Mouse (Mus musculus) heart, adult 2 months (tissue): ENCODE data around the gene Cideb. TPM values are rescaled to one million over a fixed set of nuclear protein-coding genes. Genes with fewer than 3 reads are reported as not detected.
"Not testable (repeated sequence)": the region's sequence is repeated elsewhere in the genome, so short reads cannot be mapped to it uniquely, and the experiment has no call there.

ENCODE experiments used
- DNase-seq, 2 experiments: peaks; one replicate each; pipeline ENCODE4 v3.0.0; 2021
- H3K27ac ChIP-seq: fragments of 200-600 bp; 2 replicates; pipeline ENCODE4 v1.8.1; 2022
- H3K27me3 ChIP-seq: fragments of 200-500 bp; 2 replicates; pipeline ENCODE4 v1.6.1; 2012; ENCODE audit warnings: mild to moderate bottlenecking, low read length, inconsistent platforms, mixed read lengths; ENCODE audit not compliant: control insufficient read depth, insufficient read depth
- H3K36me3 ChIP-seq: fragments of 200-500 bp; 2 replicates; pipeline ENCODE4 v1.6.1; 2012; ENCODE audit warnings: low read length, inconsistent platforms; ENCODE audit not compliant: control insufficient read depth, insufficient read depth
- H3K4me1 ChIP-seq: fragments of 200-500 bp; 2 replicates; pipeline ENCODE4 v1.6.1; 2011; ENCODE audit warnings: low read length; ENCODE audit not compliant: control insufficient read depth, insufficient read depth
- H3K4me3 ChIP-seq: fragments of 200-600 bp; 2 replicates; pipeline ENCODE4 v1.8.1; 2022
- H3K79me2 ChIP-seq: fragments of 200-500 bp; replicated peaks from 2 replicates; pipeline ENCODE4 v1.6.1; 2012; ENCODE audit warnings: mild to moderate bottlenecking, inconsistent platforms, low read length, moderate library complexity, mixed read lengths; ENCODE audit not compliant: control insufficient read depth, insufficient read depth
- H3K9ac ChIP-seq: fragments of 200-500 bp; 2 replicates; pipeline ENCODE4 v1.6.1; 2012; ENCODE audit warnings: low read depth, mild to moderate bottlenecking, control low read depth, inconsistent platforms, low read length, mixed read lengths
- CTCF ChIP-seq: fragments of 200-600 bp; IDR thresholded peaks from 2 replicates; pipeline ENCODE4 v1.8.1; 2022; ENCODE audit warnings: antibody characterized with exemption, mild to moderate bottlenecking, moderate library complexity
- EP300 ChIP-seq: fragments of 200-500 bp; IDR thresholded peaks from 2 replicates; pipeline ENCODE4 v1.6.1; 2011; ENCODE audit warnings: low read depth, low read length, control low read depth; ENCODE audit not compliant: insufficient read depth
- POLR2A ChIP-seq: fragments of 200-500 bp; IDR thresholded peaks from 2 replicates; pipeline ENCODE4 v1.6.1; 2011; ENCODE audit warnings: mild to moderate bottlenecking, low read depth, low read length, control low read depth; ENCODE audit not compliant: insufficient read depth
- WGBS: fragments of 180-500 bp; shearing (Covaris S2); methylation state at CpG from one replicate; pipeline ENCODE4 v1.1.7; 2018; 5-methylcytosine and 5-hydroxymethylcytosine counted together
- intact Hi-C: fragments of 180-260 bp; cut with DNase I; formaldehyde crosslinking; loops from one replicate; pipeline ENCODE4 v1.15.1; 2025
- polyA plus RNA-seq: library from polyadenylated mRNA; depleted of rRNA; stranded (reverse); fragments of >200 nt; gene quantifications from 2 replicates; pipeline ENCODE4 v1.2.3, GENCODE M21; 2012
- total RNA-seq, 2 experiments: library from RNA; stranded (reverse); gene quantifications; 2 replicates each; pipeline ENCODE4 v1.2.3; 2021

Gene Cideb
- total and polyA plus RNA-seq, 3 experiments = 0.81 to 8.1 (median 0.98) TPM

DNA sequence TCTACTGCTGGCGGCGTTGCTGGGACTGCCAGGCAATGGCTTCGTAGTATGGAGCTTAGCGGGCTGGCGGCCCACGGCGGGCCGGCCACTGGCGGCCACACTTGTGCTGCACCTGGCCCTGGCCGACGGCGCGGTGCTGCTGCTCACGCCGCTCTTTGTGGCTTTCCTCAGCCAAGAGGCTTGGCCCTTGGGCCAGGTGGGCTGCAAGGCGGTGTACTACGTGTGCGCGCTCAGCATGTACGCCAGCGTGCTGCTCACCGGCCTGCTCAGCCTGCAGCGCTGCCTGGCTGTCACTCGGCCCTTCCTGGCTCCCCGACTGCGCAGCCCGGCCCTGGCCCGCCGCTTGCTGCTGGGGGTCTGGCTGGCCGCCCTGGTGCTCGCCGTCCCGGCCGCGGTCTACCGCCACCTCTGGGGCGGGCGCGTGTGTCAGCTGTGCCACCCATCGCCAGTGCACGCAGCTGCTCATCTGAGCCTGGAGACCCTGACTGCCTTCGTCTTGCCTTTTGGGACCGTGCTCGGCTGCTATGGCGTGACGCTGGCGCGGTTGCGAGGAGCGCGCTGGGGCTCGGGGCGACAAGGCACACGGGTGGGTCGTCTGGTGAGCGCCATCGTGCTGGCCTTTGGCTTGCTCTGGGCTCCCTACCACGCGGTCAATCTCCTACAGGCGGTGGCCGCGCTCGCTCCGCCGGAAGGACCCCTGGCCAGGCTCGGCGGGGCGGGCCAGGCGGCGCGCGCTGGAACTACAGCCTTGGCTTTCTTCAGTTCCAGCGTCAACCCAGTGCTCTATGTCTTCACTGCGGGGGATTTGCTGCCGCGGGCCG, 4.0 kb upstream of the Cideb start:
- WGBS = 2% methylated on average over 77 of the region's 77 CpGs
- Histone ChIP-seq H3K36me3 (no peaks in the 10 kb centered on the region), H3K9ac (peak overlapping the region; percentile 97), H3K4me3 (peak overlapping the region; percentile 65), H3K27me3 (0 out of 2 replicates have a peak, but pooled peaks cover 2% of the 10 kb centered on the region), H3K79me2 (no peaks in the 10 kb centered on the region), H3K27ac (peak overlapping the region; percentile 55), H3K4me1 (peaks cover 9% of the 10 kb centered on the region)
- intact Hi-C loops = no loop called here
- no peak for TF ChIP-seq EP300
- no peak for TF ChIP-seq POLR2A
- peak; percentile 67 for TF ChIP-seq CTCF
- peak; percentile 66 to 75 for DNase-seq

DNA sequence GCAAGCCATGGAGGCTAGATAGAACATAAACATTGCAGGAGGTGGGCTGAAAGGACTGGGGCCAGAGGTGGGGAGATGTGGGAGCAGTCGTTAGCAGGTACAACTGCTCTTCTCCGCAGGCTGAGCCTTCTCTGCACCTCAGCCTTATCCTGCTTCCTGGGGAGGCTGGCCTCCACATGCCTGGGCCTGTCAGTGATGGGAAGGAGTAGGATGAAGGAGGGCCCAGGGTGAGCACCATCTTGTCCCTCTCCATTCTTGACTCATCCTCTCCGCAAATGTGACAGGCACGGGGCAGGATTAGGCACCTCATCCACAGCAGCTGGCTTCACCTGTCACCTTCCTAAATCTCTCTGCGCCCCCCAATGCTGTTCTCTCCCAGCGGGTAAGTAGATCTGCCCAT, 2.9 kb upstream of the Cideb start, which contains the start of gene Ltb4r2:
Gene Ltb4r2 (plus strand): TSS at position 266 of the 400 bp plus-strand sequence.
- intact Hi-C loops = no loop called here
- H3K27ac ChIP-seq = peak within 1 kb of the TSS; percentile 55
- 91% methylated on average over 6 of the region's 6 CpGs for WGBS

DNA sequence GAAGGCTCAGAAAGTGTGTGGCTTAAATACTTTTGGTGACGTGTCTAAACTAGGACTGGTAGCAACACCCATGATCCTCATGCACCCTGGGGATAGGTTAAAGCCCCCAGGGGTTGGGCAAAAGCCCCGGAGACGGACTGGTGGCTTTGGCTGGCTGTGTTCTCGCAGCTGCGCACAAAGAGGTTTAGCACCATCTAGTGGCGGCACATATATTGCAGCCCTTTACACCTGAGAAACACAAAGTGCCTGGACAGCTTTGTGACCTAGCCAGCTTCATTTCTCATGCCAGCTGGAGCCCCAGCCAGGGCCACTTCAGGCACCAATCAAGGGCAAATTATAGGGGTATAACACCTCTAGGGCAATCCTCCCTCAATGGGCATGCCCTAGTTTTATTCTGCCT, 1.9 kb upstream of the Cideb start:
- DNase-seq = peak; percentile 85 to 88
- TF ChIP-seq CTCF = peak; percentile 82
- H3K27ac ChIP-seq, H3K9ac ChIP-seq, intact Hi-C loops, H3K36me3 ChIP-seq, H3K27me3 ChIP-seq, H3K4me1 ChIP-seq, H3K79me2 ChIP-seq: not testable (repeated sequence)
- peak overlapping the region; percentile 36 for H3K4me3 ChIP-seq
- 4% methylated on average over 6 of the region's 6 CpGs for WGBS

More for the DNA sequence above, 2.9 kb upstream of the Cideb start, which contains the start of gene Ltb4r2:
- H3K4me1 ChIP-seq = peaks cover 9% of the 10 kb centered on the region
- no peak for TF ChIP-seq EP300
- no peaks in the 10 kb centered on the region for H3K36me3 ChIP-seq
- no peaks in the 10 kb centered on the region for H3K79me2 ChIP-seq
- H3K9ac ChIP-seq = peak within 1 kb of the TSS; percentile 97
- 0 out of 2 replicates have a peak, but pooled peaks cover 2% of the 10 kb centered on the region for H3K27me3 ChIP-seq
- no peak for DNase-seq
- peak within 1 kb of the TSS; percentile 65 for H3K4me3 ChIP-seq

DNA sequence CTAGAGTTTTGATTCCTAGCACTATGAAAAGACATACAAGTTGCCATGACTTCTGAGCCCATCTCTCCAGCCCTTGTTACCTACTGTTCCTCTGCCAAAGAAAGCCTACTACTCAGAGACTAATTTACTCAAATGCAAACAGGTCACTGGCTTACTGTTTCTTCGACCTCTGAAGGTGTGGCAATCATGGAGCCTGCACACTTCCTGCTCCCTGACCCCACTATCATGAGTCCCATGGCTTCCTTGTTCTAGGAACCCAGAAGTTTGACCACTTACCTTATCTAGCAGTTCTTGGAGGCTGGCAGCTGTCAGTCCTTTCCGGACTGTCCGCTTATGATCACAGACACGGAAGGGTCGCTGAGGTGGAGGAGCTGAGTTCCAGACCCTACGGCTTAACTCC, 692 bp downstream of the Cideb start:
- H3K79me2 ChIP-seq = no peaks in the 10 kb centered on the region
- TF ChIP-seq CTCF (no peak), EP300 (no peak), POLR2A (no peak)
- no peak overlapping the region for H3K27ac ChIP-seq
- H3K27me3 ChIP-seq = 0 out of 2 replicates have a peak, but pooled peaks cover 2% of the 10 kb centered on the region
- intact Hi-C loops = no loop called here
- no peak for DNase-seq
- no peak overlapping the region for H3K9ac ChIP-seq
- no peak overlapping the region for H3K4me3 ChIP-seq
- H3K4me1 ChIP-seq = peaks cover 3% of the 10 kb centered on the region
- 17% methylated on average over 6 of the region's 6 CpGs for WGBS
- no peaks in the 10 kb centered on the region for H3K36me3 ChIP-seq

DNA sequence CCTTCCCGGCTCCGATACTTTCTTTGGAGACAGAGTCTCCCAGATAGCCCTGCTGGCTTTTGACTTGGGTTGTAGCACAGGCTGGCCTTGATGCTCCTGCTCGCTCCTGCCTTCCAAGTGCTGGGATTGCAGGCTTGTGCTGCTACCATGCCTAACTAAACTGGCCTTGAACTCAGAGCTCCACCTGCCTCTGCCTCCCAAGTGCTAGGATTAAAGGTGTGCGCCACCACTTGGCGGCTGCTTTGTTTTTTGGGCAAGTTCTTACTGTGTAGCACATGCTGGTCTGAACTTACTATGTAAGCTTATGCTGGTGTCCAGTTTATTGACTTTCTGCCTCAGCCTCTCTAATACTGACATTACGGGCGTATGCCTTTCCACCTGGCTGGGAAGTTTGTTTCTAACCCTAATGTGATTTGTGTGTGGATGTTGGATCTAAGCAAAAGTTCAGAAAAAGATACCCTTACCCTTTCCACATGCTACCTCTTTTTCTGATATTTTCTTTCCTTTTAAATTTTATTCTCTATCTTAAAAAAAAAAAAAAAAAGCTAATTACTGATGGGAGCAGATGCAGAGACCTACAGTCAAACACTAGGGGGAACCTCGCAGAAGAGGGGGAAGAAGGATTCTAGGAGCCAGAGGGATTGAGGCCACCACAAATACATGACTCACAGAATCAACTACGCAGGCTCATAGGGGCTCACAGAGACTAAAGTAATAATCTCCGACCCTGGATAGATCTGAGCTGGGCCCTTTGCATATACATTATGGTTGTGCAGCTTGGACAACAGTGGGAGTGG, 11.0 kb downstream of the Cideb start:
- no peak for DNase-seq
- WGBS = 80% methylated on average over 10 of the region's 10 CpGs
- Histone ChIP-seq H3K79me2 (no peaks in the 10 kb centered on the region), H3K27ac (no peak overlapping the region), H3K4me1 (peaks cover 4% of the 10 kb centered on the region), H3K36me3 (no peaks in the 10 kb centered on the region), H3K9ac (no peak overlapping the region), H3K4me3 (no peak overlapping the region), H3K27me3 (no peaks in the 10 kb centered on the region)
- intact Hi-C loops = no loop called here
- TF ChIP-seq POLR2A (no peak), EP300 (no peak), CTCF (no peak)

DNA sequence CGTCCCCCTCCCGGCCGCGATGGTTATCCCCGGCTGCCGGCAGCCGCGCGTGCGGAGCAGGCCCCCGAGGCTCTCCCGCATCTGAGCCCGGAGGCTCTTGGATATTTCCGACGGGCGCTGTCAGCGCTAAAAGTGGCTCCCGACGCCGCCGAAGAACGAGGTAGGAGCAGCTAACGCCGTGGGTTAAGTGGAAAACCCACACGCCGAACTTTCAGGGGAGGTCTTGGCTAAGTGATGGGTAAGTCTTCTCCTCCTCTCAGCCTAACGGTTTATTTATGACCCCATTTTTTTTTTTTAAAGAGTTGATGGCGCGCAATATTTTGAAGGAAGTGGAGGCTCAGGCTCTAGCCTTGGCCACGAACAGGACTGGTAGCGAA, 12.4 kb downstream of the Cideb start:
- TF ChIP-seq CTCF = 0 out of 2 replicates have a peak, but pooled peaks have one; percentile 0
- no peak for TF ChIP-seq POLR2A
- no peak for TF ChIP-seq EP300
- H3K27ac ChIP-seq = peak overlapping the region; percentile 85
- peak overlapping the region; percentile 82 for H3K9ac ChIP-seq
- no peaks in the 10 kb centered on the region for H3K79me2 ChIP-seq
- no peak for DNase-seq
- H3K4me1 ChIP-seq = peaks cover 4% of the 10 kb centered on the region
- H3K36me3 ChIP-seq = no peaks in the 10 kb centered on the region
- intact Hi-C loops = loop anchor here (2.0 kb wide), 1 partner anchor 117 kb away; no protein-coding TSS in a partner anchor
- H3K27me3 ChIP-seq = no peaks in the 10 kb centered on the region
- H3K4me3 ChIP-seq = peak overlapping the region; percentile 89
- under 1% methylated on average over 31 of the region's 31 CpGs for WGBS
